Mouse (Mus musculus): ENCODE data around the gene 2410015M20Rik. TPM values are rescaled to one million over a fixed set of nuclear protein-coding genes. Genes with fewer than 3 reads are reported as not detected.
A peak's percentile ranks its signal among the peaks of the same experiment; 100 is the strongest.

Gene 2410015M20Rik
- polyA plus RNA-seq, 1 experiment from 2014 or later = 258 TPM

DNA sequence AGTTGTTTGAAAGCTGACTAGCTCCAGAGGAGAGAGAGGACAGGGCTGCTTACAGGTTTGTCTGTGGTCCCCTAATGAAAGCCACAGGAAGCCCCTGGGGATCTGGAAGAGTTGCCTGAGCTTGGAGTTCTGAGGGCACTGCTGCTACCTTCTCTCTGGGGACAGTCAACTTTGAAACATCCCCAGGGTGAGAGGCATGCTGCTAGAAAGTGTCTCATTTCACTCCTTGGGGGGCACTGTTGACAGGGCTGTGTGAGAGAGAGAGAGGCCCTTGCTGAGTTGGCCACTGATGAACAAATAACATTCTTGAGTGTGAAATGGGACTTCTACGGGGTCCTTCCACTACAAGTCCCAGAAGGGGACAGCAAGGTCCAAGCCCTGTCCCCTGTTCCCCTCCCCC lies 21.8 kb downstream of the 2410015M20Rik start:
- WGBS = 80% methylated on average over 1 of the region's 1 CpGs
- peaks cover 39% of the 10 kb centered on the region for H3K4me1 ChIP-seq
- peak overlapping the region; percentile 34; the same call in 1 of the 2 replicates for H3K4me2 ChIP-seq
- no peaks in the 10 kb centered on the region for H3K27me3 ChIP-seq
- 0 out of 2 replicates have a peak overlapping the region, but pooled peaks have one; percentile 3 for H3K4me3 ChIP-seq
- no peak for ATAC-seq (ENCODE audit: insufficient number of reproducible peaks, insufficient read depth, low FRiP score, low TSS enrichment, low read depth)
- H3K9ac ChIP-seq = peak overlapping the region; percentile 60; the same call in 1 of the 2 replicates
- no peaks in the 10 kb centered on the region for H3K9me3 ChIP-seq
- peaks cover 69% of the 10 kb centered on the region for H3K36me3 ChIP-seq
- no peak overlapping the region for H3K27ac ChIP-seq

DNA sequence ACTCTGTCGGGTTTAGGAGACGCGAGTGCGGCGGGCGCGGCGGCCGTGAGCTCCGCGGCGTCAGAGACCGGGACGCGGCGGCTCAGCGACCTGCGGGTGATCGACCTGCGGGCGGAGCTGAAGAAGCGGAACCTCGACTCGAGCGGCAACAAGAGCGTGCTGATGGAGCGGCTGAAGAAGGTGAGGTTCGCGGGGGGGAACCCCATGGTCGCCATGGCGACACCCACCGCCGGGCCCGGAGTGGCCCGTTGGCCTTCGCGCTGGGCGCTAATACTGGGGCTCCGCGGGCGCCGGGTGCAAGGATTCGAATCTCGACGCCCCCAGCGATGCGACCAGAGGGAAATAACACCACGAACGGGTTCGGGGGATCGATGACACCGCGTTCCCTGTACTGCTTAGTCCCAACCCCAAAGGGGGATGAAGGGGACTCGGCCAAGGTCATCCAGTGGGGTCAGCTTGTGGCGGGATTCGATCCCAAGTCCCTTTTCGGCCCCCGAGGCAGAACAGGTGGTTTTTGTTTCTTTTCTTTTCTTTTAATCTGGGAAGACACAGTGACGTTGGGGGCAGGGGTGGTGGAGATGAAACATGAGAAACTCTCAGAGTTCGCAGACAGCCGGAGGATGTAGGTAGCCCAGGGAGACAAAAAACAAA lies 24.3 kb downstream of the 2410015M20Rik start:
- Histone ChIP-seq H3K9ac (peak overlapping the region; percentile 93), H3K27ac (peak overlapping the region; percentile 95), H3K4me3 (peak overlapping the region; percentile 90), H3K27me3 (no peaks in the 10 kb centered on the region), H3K4me1 (peaks cover 49% of the 10 kb centered on the region), H3K4me2 (peak overlapping the region; percentile 71), H3K9me3 (no peaks in the 10 kb centered on the region), H3K36me3 (peaks cover 68% of the 10 kb centered on the region)
- WGBS = under 1% methylated on average over 61 of the region's 61 CpGs
- no peak for ATAC-seq (ENCODE audit: insufficient number of reproducible peaks, insufficient read depth, low FRiP score, low TSS enrichment, low read depth)

DNA sequence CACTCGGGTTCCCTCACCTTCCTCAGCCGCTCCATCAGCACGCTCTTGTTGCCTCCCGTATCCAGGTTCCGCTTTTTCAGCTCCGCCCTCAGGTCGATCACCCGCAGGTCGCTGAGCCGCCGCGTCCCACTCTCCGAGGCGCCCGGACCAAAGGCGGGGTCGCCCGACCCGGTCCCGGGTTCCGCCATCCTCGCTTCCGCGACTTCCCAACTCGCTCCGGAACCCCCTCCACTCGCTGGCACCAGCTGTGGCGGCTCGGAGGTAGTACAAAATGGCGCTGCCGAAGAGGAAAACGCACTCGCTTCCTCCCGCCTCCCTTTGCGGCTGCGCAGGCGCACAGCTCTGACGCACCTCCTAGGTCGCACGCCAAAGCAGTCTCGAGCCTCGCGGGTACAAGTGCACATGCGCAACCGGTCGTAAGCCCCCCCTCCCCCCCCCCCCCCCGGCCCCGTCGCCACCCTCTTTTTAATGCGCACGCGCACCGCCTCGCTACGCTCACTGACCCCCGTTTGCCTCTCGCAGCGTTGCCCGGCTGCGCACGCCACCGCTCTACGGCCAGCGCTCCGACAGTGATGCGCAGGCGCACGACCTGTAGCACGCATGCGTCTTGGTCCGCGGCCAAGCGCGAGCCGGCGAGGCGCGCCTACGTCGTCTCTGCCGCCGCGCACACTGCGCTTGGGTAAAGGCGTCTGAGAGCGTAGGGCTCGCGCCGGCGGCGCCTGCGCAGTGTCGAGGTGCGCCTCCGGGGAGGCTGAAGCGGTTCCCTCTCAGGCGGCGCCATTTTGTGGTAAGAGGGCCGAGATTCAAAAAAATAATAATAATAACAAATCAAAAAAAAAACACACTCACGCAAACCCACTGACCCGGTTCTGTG lies 25.1 kb downstream of the 2410015M20Rik start, which contains the start of the genes Safb2 and Safb:
TSS of gene Safb2 (minus strand) at position 329 of the 874 bp plus-strand sequence.
TSS of gene Safb (plus strand) at position 569 of the 874 bp plus-strand sequence.
- WGBS = under 1% methylated on average over 95 of the region's 101 CpGs
- H3K27me3 ChIP-seq = no peaks in the 10 kb centered on the region
- H3K36me3 ChIP-seq = peaks cover 66% of the 10 kb centered on the region
- H3K4me2 ChIP-seq = peak within 1 kb of the TSS; percentile 89
- H3K9ac ChIP-seq = peak within 1 kb of the TSS; percentile 93
- H3K4me1 ChIP-seq = peaks cover 47% of the 10 kb centered on the region
- peak within 1 kb of the TSS; percentile 95 for H3K27ac ChIP-seq
- peak within 1 kb of the TSS; percentile 90 for H3K4me3 ChIP-seq
- ATAC-seq (ENCODE audit: insufficient number of reproducible peaks, insufficient read depth, low FRiP score, low TSS enrichment, low read depth) = peak; percentile 95
- H3K9me3 ChIP-seq = no peaks in the 10 kb centered on the region

DNA sequence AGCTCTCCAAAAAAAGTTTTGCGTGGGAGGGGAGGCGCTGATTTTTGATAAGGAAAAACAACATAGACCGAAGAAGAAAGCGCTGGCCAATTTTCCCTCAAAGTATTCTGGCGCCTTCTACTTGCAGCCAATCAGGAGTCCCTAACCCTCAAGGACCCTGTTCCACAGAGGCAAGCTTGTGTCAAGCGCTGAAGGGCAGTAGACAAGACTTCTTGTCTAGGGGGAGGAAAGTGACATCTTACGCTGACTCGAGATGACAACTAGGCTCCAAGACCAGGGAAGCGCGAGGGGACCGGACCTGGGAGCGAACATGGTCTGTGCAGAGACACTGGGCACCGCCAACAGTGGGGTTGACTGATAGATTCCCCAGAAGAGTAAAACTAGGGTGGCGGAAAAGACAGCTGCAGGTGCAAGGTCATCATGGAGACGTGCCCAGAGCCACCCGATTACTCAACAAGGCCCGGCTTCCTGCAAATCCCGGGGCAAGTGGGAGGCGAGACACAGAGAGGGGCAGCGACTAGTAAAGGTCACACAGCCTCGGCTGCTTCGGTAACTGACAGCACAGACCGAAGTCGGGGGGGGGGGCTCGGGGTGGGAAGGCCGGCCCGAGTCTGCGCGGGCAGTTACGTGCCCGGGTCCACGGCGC lies 25.8 kb downstream of the 2410015M20Rik start:
- Histone ChIP-seq H3K27me3 (no peaks in the 10 kb centered on the region), H3K4me2 (peak overlapping the region; percentile 89), H3K9me3 (no peaks in the 10 kb centered on the region), H3K36me3 (peaks cover 66% of the 10 kb centered on the region), H3K4me3 (peak overlapping the region; percentile 90), H3K27ac (peak overlapping the region; percentile 93), H3K4me1 (peaks cover 47% of the 10 kb centered on the region), H3K9ac (peak overlapping the region; percentile 90)
- WGBS = 3% methylated on average over 33 of the region's 33 CpGs
- ATAC-seq (ENCODE audit: insufficient number of reproducible peaks, insufficient read depth, low FRiP score, low TSS enrichment, low read depth) = peak; percentile 11

DNA sequence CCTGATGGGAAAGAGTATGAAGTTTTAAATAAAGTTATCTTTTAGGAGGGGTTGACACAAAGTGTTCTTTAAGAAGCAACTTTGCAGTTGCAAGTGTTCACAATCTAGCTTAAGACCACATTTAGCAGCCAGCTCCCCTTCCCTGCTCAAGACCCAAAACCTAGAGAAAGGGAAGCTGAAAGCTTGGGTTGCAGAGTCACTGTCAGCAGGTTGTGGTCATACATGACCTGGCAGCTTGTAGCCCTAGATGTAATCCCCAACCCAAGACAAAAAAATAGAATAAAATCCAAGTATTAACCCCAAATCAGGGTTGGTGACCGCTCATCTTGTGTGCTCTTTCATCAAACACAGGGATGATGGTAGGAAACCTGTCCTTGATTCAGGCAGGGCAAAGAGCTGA lies 26.5 kb downstream of the 2410015M20Rik start:
- H3K4me1 ChIP-seq = peaks cover 47% of the 10 kb centered on the region
- no peak for ATAC-seq (ENCODE audit: insufficient number of reproducible peaks, insufficient read depth, low FRiP score, low TSS enrichment, low read depth)
- H3K9me3 ChIP-seq = no peaks in the 10 kb centered on the region
- peak overlapping the region; percentile 90 for H3K9ac ChIP-seq
- peak overlapping the region; percentile 90 for H3K4me3 ChIP-seq
- H3K27me3 ChIP-seq = no peaks in the 10 kb centered on the region
- H3K27ac ChIP-seq = no peak overlapping the region
- H3K4me2 ChIP-seq = peak overlapping the region; percentile 89
- peaks cover 66% of the 10 kb centered on the region for H3K36me3 ChIP-seq
- 70% methylated on average over 1 of the region's 1 CpGs for WGBS

DNA sequence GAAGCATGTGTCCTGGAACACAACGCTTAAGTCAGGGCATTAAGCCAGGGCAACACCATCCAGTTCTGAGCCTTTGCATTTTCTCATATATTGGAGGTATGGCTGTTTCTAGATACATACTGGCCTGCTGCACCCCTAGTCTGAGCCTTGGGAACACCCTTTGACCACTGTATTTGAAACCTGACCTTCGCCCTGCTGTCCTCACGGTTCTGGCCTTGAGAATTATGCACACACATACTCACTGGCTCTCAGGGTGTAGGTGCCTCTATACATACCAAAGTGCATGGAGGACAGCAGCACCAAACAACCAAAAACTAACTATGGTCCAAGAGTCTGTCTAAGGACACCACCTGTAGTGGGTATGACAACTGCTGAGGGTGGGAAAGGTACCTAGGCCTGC lies 36.6 kb downstream of the 2410015M20Rik start:
- 94% methylated on average over 3 of the region's 3 CpGs for WGBS
- Histone ChIP-seq H3K4me3 (no peak overlapping the region), H3K27me3 (no peaks in the 10 kb centered on the region), H3K9me3 (no peaks in the 10 kb centered on the region), H3K27ac (no peak overlapping the region), H3K4me2 (no peak overlapping the region), H3K9ac (no peak overlapping the region), H3K4me1 (no peaks in the 10 kb centered on the region), H3K36me3 (peaks cover 92% of the 10 kb centered on the region)
- no peak for ATAC-seq (ENCODE audit: insufficient number of reproducible peaks, insufficient read depth, low FRiP score, low TSS enrichment, low read depth)

DNA sequence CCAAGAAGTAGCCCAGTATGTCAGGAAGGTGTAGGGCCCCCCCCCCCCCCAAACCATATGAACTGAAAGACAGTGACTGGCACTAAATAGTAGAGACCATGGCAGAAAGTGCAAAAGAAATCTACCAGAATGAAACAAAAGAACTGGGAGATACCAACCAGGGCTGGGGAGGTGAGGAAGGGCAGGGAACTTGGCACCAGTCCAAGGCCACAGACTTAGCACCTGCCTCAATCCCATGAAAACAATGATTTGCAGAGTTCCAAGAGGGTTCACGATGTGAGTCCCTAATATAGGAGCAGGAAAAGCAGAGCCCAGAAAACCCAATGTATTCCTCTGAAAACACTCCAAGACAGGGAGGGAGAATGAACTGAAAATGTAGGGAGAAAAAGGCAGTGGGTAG lies 37.4 kb downstream of the 2410015M20Rik start:
- Histone ChIP-seq H3K36me3 (peaks cover 92% of the 10 kb centered on the region), H3K4me1 (no peaks in the 10 kb centered on the region), H3K9ac (no peak overlapping the region), H3K4me2 (no peak overlapping the region), H3K9me3 (no peaks in the 10 kb centered on the region), H3K27ac (no peak overlapping the region), H3K27me3 (no peaks in the 10 kb centered on the region), H3K4me3 (no peak overlapping the region)
- ATAC-seq (ENCODE audit: insufficient number of reproducible peaks, insufficient read depth, low FRiP score, low TSS enrichment, low read depth) = no peak
- 77% methylated on average over 1 of the region's 1 CpGs for WGBS

DNA sequence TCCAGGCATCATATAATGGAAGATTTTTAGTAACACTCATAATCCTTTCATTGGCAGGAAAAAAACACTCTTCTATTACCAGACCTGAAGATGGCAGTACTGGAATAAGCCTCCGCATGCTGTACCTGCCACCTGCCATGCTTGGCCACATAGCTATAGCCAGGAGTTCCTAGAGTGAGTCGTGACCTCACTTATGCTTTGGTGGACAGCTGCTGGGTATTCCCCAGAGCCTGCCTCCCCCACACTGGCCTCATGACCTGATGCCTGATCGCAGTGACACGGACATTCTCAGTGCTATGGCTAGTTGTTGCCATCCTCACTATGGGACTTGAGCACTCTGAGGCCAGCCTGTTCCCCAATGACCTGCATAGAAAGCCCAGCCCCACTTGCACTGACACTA lies 39.3 kb downstream of the 2410015M20Rik start:
- Histone ChIP-seq H3K36me3 (peaks cover 98% of the 10 kb centered on the region), H3K9ac (no peak overlapping the region), H3K27me3 (no peaks in the 10 kb centered on the region), H3K27ac (no peak overlapping the region), H3K4me3 (no peak overlapping the region), H3K4me2 (no peak overlapping the region), H3K4me1 (no peaks in the 10 kb centered on the region), H3K9me3 (no peaks in the 10 kb centered on the region)
- WGBS = 86% methylated on average over 4 of the region's 4 CpGs
- no peak for ATAC-seq (ENCODE audit: insufficient number of reproducible peaks, insufficient read depth, low FRiP score, low TSS enrichment, low read depth)

DNA sequence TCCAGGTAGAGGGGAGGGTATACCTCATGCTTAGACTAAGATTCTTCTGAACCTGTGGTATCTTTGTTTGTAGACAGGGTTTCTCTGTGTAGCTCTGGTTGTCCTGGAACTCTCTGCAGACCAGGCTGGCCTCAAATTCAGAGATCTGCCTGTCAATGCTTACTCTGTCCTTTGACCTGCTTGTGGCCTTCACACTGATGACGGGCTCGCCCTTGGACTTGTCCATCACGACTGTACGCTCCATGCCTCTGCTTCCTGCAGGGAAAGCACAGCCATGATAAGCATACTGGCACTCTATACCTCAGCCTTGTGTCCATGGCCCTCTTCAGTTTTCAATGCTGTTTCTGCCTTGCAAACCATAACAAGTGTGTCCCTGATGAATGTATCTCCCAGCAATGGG lies 42.2 kb downstream of the 2410015M20Rik start:
- Histone ChIP-seq H3K9ac (no peak overlapping the region), H3K27me3 (no peaks in the 10 kb centered on the region), H3K27ac (no peak overlapping the region), H3K9me3 (no peaks in the 10 kb centered on the region), H3K4me2 (no peak overlapping the region), H3K36me3 (peaks cover 100% of the 10 kb centered on the region), H3K4me1 (no peaks in the 10 kb centered on the region), H3K4me3 (no peak overlapping the region)
- WGBS = 91% methylated on average over 4 of the region's 4 CpGs
- ATAC-seq (ENCODE audit: insufficient number of reproducible peaks, insufficient read depth, low FRiP score, low TSS enrichment, low read depth) = no peak

DNA sequence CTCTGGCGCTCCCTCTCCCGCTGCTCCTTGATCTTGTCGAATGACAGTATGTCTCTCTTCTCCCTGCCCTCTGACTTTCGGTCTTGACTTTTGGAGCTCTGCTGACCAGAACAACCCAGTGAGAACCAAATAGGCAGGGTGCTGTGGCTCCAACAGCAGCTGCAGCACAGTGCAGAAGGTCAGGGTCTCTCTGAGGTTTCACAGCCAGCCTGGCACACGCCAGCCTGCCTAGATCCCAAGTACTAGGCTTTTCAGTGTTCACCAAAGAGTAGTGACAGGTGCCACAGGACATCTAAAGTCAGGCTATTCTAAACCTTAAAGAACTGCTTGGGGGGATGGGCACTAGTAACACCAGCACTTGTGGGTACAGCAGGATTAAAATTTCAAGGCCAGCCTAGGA lies 42.7 kb downstream of the 2410015M20Rik start:
- H3K4me3 ChIP-seq = no peak overlapping the region
- no peak for ATAC-seq (ENCODE audit: insufficient number of reproducible peaks, insufficient read depth, low FRiP score, low TSS enrichment, low read depth)
- 93% methylated on average over 5 of the region's 5 CpGs for WGBS
- H3K27ac ChIP-seq = no peak overlapping the region
- H3K36me3 ChIP-seq = peaks cover 100% of the 10 kb centered on the region
- no peak overlapping the region for H3K4me2 ChIP-seq
- H3K4me1 ChIP-seq = no peaks in the 10 kb centered on the region
- H3K9me3 ChIP-seq = no peaks in the 10 kb centered on the region
- no peaks in the 10 kb centered on the region for H3K27me3 ChIP-seq
- H3K9ac ChIP-seq = no peak overlapping the region

DNA sequence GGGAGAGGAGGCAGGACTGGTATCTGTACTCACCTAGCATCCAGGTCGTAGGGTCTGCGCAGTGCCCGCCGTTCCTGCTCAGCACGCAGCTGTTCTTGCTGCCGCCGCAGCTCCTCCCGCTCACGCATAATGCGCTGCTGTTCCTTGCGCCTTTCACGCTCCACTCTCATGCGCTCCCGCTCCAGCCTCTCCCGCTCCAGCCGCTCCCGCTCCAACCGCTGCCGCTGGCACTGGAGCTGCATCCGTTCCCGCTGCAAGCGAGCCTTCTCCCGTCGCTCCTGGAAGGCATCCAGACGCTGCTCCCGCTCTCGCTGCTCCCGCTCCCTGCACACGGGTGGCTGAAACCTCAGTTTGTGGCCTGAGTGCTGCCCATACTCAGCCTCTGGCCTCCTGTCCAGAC lies 43.3 kb downstream of the 2410015M20Rik start:
- Histone ChIP-seq H3K27me3 (no peaks in the 10 kb centered on the region), H3K4me2 (no peak overlapping the region), H3K27ac (no peak overlapping the region), H3K9ac (no peak overlapping the region), H3K4me3 (no peak overlapping the region), H3K9me3 (no peaks in the 10 kb centered on the region), H3K36me3 (peaks cover 100% of the 10 kb centered on the region), H3K4me1 (no peaks in the 10 kb centered on the region)
- ATAC-seq (ENCODE audit: insufficient number of reproducible peaks, insufficient read depth, low FRiP score, low TSS enrichment, low read depth) = no peak
- WGBS = 92% methylated on average over 29 of the region's 29 CpGs

All from embryonic facial prominence, embryonic 13.5 days (tissue).